Mouse (Mus musculus): ENCODE measurements around the gene Kdm7a.

GRCm38 (mm10) chr6:39241421-39241891 is 34.9 kb upstream of the Kdm7a start:
- TF ChIP-seq TCF3 (IDR thresholded peaks at IDR 0.05; ENCODE audit: insufficient read length, low read depth) (no peak), POLR2A (IDR thresholded peaks at IDR 0.05; ENCODE audit: insufficient read length, low read depth) (no peak), USF1 (IDR thresholded peaks at IDR 0.05; ENCODE audit: low read depth) (no peak), MAX (IDR thresholded peaks at IDR 0.05; ENCODE audit: low read depth) (no peak), POLR2AphosphoS2 (IDR thresholded peaks at IDR 0.05; ENCODE audit: insufficient read length, low read depth) (no peak), E2F4 (IDR thresholded peaks at IDR 0.05; ENCODE audit: insufficient read depth) (no peak), SRF (IDR thresholded peaks at IDR 0.05; ENCODE audit: control insufficient read depth, insufficient read length, low read depth) (no peak)

Measured in myocyte (in vitro differentiated cells).